Comparison of ENCODE assay signal across 22 mouse cellular contexts in the genomic region with DNA sequence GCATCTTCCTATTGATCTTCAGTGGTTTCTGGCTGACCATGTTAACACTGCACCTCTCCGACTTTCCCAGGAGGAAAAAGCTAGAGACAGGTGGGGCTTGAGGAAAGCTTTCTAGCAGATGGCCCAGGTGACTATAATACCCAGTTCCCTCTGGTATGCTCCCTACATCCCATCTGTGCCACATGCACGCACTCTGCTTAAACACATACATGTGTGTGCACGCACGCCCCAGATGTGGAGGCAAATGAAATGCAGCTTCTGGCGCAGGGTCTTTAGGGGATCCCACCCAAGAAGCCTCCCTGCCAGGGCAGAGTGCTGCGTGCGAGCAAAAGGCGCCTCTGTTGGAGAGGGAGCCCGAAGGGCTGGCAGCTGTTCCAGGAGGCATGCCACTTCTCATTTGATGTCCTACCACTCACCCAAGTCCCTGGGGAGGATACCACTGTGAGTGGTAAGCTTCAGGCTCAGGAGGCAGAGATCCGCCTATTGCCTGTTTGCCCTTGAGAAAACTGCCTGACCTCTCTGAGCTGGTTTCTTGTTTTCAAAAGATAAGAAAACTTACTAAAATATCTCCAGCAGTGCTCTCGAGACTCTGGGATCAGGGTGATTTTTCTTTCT. TPM values are rescaled to one million over a fixed set of nuclear protein-coding genes. Genes with fewer than 3 reads are reported as not detected.
A peak's percentile ranks its signal among the peaks of the same experiment; 100 is the strongest.
DNase-seq lines count a peak whose midpoint lies in the region.
"Had no signal": no experiment of that assay in that cellular context is flagged by ENCODE, and none has a peak within 500 bp of the region (broad histone marks: within the 10 kb centered on the region; RNA-seq: fewer than 3 reads in every experiment).

No protein-coding gene starts in this region.

- H3K36me3 ChIP-seq in forebrain, embryonic 10.5 days (replicated peaks), result no peaks in the 10 kb centered on the region
- H3K36me3 ChIP-seq: heart, embryonic 10.5 days; kidney, embryonic 15.5 days; limb, embryonic 12.5 days; liver, embryonic 13.5 days; lung, embryonic 15.5 days; midbrain, embryonic 15.5 days; neural tube, embryonic 13.5 days had no signal

- no peak overlapping the region for H3K4me3 ChIP-seq in forebrain, embryonic 10.5 days
- H3K4me3 ChIP-seq: heart, embryonic 10.5 days; kidney, embryonic 15.5 days; limb, embryonic 12.5 days; liver, embryonic 13.5 days; lung, embryonic 15.5 days; midbrain, embryonic 15.5 days; myocyte; neural tube, embryonic 13.5 days had no signal

- peak; percentile 38 to 39 for DNase-seq in spleen, adult 18-20 months
- DNase-seq in spleen, postnatal 4 days (ENCODE audit: low spot score in 2 of 2), result no peak
- peak; percentile 52 for DNase-seq in NIH3T3 (ENCODE audit: low read depth)
- peak; percentile 7 for DNase-seq in induced T-regulatory cell, adult 2 months (ENCODE audit: low read depth)
- peak; percentile 27 for DNase-seq in retina, embryonic 14.5 days (ENCODE audit: low spot score)
- no peak for DNase-seq in forebrain, embryonic 10.5 days (ENCODE audit: extremely low spot score, low spot score)
- DNase-seq in layer of hippocampus, postnatal 36 days, result no peak
- no peak for DNase-seq in urinary bladder, postnatal 4 days (ENCODE audit: low spot score in 2 of 2)
- DNase-seq: adrenal gland, postnatal 14 days; cerebellum, adult 8-10 months; kidney, adult 11 months; kidney, postnatal 36 days; liver, embryonic 13.5 days; lung, postnatal 4 days had no signal

- no peaks in the 10 kb centered on the region for H3K27me3 ChIP-seq in forebrain, embryonic 10.5 days (ENCODE audit: poor library complexity, severe bottlenecking)
- H3K27me3 ChIP-seq: kidney, embryonic 15.5 days; lung, embryonic 15.5 days; midbrain, embryonic 15.5 days; neural tube, embryonic 13.5 days had no signal

- H3K9me3 ChIP-seq in forebrain, embryonic 10.5 days, result no peaks in the 10 kb centered on the region
- H3K9me3 ChIP-seq: heart, embryonic 10.5 days; kidney, embryonic 15.5 days; limb, embryonic 12.5 days; liver, embryonic 13.5 days; lung, embryonic 15.5 days; midbrain, embryonic 15.5 days; neural tube, embryonic 13.5 days had no signal

- H3K4me1 ChIP-seq in forebrain, embryonic 10.5 days, result peaks cover 31% of the 10 kb centered on the region
- H3K4me1 ChIP-seq: midbrain, embryonic 15.5 days had no signal

- H3K27ac ChIP-seq in forebrain, embryonic 10.5 days, result no peak overlapping the region
- H3K27ac ChIP-seq: heart, embryonic 10.5 days; hindbrain, postnatal 0 days; kidney, embryonic 15.5 days; limb, embryonic 12.5 days; liver, embryonic 13.5 days; lung, embryonic 15.5 days; midbrain, embryonic 15.5 days; neural tube, embryonic 13.5 days had no signal

- 82% methylated on average over 11 of the region's 11 CpGs for whole genome bisulfite sequencing in forebrain, embryonic 10.5 days

RNA-seq across cellular contexts. Expression of gene Traf1, which starts 20.4 kb away (rescaled TPM):
- 0.07 and 0.31 TPM in 2 replicates for polyA plus RNA-seq in forebrain, embryonic 10.5 days (2016; fragmentation: Nextera tagmentation; extraction: Ambion mirVana)
- total RNA-seq in layer of hippocampus, postnatal 36 days (2021), result 1 to 10 TPM; 2.2 to 3.0 TPM

RNA-seq across cellular contexts. Expression of gene Phf19, which starts 27.3 kb away (rescaled TPM):
- 2.7 and 3.0 TPM in 2 replicates for polyA plus RNA-seq in forebrain, embryonic 10.5 days (2016; fragmentation: Nextera tagmentation; extraction: Ambion mirVana)
- total RNA-seq in layer of hippocampus, postnatal 36 days (2021), result 1 to 10 TPM; 1.1 to 1.3 TPM

Comparison
In these comparisons a context has a peak if more than half of its experiments do, and no peak if none do; other contexts are left out.
1. DNase-seq: peak in spleen, adult 18-20 months (2 of 2), NIH3T3 (single experiment), induced T-regulatory cell, adult 2 months (single experiment) and retina, embryonic 14.5 days (single experiment); none in spleen, postnatal 4 days (0 of 2), forebrain, embryonic 10.5 days (single experiment), layer of hippocampus, postnatal 36 days (0 of 2) and urinary bladder, postnatal 4 days (0 of 2).